Mouse (Mus musculus): ENCODE data around the gene P2ry14.

Gene P2ry14

GRCm38 (mm10) chr3:59153424-59153823 lies at the start of gene P2ry14:
P2ry14 (minus strand) TSS chr3:59153618.
- no peak for DNase-seq (ENCODE audit: low spot score)

DNA sequence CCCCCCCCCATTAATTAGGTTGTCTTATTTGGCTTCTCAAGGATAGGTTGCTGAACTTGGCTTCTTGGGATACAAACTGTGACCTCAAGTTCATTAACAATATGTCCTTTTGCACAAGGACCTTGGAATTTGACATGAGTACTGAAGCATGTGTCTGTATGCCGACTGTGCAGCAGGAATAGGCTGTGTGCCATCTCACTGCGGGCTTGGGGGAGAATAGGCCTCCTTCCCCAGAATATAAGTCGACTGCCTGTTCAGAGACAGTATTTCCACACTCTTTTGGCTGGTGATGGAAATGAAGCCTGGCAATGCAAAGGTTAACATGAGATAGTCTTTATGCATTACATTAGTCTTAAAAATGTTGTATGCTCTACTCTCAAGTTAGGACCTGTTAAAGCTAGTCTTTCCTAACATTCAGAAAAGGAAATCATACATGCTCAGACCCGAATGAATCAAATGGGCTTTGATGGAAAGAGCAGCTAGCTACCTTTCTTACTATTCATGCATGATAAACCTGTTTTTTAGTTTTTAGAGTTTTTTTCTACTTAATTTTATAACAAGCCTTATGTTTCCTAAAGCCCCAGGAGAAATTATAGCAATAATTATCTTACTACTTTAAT lies 44.0 kb upstream of the P2ry14 start:
- no peak for DNase-seq (ENCODE audit: low spot score)

- no peak for DNase-seq (ENCODE audit: low spot score)
Measured at GRCm38 (mm10) chr3:59194938-59195337, 41.5 kb upstream of the P2ry14 start, which contains the start of gene Gpr87. Gpr87 (minus strand) TSS chr3:59195104.

GRCm38 (mm10) chr3:59194099-59194498 lies 40.7 kb upstream of the P2ry14 start:
- no peak for DNase-seq (ENCODE audit: low spot score)

GRCm38 (mm10) chr3:59191674-59192073 lies 38.3 kb upstream of the P2ry14 start:
- DNase-seq (ENCODE audit: low spot score): no peak

DNA sequence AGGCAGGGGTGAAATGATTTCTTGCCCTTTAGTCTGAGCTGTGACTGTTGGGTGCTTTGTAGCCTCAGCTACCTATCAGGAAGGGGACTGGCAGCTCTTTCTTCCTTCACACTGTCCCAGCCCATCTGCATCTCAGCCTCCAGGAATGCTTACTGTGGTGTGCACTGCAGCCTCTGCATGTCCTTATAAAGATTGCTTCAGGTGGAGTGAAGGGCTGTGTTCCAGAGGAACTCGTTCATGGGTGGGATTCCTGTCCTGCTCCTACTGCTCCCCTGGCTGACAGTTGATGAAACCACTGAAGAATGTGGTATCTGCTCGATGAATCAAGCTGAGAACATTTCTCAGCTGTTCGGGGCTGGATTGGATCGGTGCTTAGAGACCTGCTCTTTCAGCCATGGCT lies 33.9 kb upstream of the P2ry14 start:
- no peak for DNase-seq (ENCODE audit: low spot score)

GRCm38 (mm10) chr3:59185662-59186061 lies 32.2 kb upstream of the P2ry14 start:
- DNase-seq (ENCODE audit: low spot score): no peak

DNA sequence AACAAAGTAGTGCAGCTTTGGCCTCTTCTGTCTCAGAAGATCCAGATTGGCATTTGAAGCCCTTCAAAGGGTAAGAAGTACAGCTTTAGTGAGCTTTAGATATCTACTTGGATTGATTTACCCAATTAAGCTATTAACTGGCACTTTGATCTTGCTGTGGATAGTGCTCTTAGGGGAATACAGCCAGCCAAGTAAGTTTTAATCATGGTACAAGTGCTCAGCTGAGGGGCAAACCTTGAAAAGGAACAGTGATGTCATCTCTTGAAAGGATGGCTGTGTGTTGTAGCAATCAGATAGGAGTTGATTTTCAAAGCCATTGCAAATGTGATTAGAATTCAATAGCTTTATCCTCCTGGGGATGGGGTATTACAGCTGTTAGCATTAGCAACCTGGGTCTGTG lies 28.7 kb upstream of the P2ry14 start:
- DNase-seq (ENCODE audit: low spot score): no peak

- DNase-seq (ENCODE audit: low spot score): no peak
Measured at GRCm38 (mm10) chr3:59181134-59181533, 27.7 kb upstream of the P2ry14 start.

DNA sequence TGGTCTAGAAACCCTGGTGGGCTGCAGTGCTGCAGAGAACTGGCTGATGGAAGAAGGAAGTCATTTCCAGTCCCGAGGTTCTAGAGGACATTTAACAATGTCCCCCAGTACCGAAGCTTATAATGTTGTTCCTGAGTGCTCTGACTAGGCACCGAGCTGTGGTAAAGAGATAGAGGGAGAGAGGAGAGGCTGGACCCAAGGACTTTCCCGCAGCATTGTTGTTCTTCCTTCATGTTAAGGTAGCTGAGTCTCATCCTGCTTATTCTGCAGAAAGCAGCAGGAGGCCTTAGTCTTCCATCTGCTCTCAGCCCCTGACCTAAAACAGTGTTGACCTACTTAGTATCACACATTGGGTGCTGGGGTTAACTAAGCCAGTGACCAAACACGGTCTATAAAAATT lies 23.5 kb upstream of the P2ry14 start:
- DNase-seq (ENCODE audit: low spot score): no peak

- DNase-seq (ENCODE audit: low spot score): peak; percentile 7
Measured at GRCm38 (mm10) chr3:59175234-59175633, 21.8 kb upstream of the P2ry14 start.

GRCm38 (mm10) chr3:59174426-59175154 lies 21.2 kb upstream of the P2ry14 start:
- DNase-seq (ENCODE audit: low spot score): no peak

DNA sequence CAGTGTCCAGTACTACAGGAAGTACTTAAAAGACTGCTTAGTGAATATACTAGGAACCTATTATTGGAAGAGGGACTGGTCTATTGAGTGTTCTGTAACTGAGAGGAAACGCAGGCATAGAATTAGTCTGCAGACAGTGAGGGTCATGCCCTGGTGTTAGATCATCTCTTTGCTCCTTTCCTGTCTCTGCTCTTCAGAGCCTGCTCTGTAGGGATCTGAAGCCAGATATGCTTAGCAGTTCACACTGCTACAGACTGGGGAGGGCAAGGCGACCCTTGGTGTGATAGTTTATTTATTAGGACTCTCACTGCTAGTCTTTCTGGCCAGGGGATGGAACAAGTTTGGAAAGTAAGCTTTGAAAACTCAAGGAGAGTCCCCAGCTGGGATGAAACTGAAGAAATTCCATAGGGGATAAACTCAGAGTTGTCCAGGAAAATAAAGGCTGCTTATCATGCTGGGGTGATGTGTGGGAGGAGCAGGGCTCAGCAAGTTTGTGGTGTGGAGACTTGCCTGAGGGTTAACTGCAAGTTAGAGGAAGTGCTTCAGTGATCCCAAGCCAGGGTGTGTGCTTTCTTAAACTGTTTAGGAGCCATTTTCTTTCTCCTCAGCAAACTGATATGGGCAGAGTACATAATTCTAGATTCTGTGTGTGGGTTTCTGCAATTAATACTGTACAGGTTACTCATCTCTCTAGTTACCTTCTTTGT lies 16.7 kb upstream of the P2ry14 start:
- DNase-seq (ENCODE audit: low spot score): no peak

GRCm38 (mm10) chr3:59169215-59169614 lies 15.8 kb upstream of the P2ry14 start:
- no peak for DNase-seq (ENCODE audit: low spot score)

DNA sequence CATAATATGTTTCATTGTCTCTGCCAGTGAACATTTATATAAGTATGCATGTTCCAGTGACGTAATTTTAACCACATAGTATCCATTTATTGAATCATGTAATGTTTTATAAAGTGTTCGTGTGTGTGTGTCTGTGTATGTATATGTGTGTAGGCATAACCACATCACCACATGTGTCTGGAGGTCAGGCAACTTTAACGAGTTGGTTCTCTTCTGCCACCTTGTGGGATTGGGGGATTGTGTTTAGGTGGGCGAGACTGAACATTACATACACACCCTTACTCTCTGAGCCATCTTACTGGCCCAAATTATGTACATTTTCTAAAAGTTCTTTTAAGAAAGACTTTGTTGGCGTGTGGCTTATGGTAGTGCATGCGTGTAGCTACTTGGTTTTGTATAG lies 15.1 kb upstream of the P2ry14 start:
- no peak for DNase-seq (ENCODE audit: low spot score)

GRCm38 (mm10) chr3:59167417-59168054 lies 14.1 kb upstream of the P2ry14 start:
- DNase-seq (ENCODE audit: low spot score): no peak

DNA sequence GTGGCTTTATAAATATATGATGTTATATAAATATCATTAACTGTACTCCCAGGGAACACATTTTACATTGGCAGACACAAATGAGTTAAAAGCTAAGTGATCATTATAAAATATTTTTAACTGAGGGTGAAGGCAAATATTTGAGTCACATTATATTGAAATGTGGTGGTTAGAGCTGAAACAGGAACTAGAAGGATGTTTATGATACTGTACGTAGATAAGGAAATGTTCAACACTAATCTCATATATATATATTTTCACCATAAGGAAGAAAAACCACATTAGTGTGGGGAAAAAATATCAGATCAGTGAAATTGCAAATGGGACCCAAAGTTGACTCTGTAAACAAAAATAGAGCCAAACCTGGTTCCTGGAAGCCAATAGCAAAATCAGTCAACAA lies 7.0 kb upstream of the P2ry14 start:
- no peak for DNase-seq (ENCODE audit: low spot score)

DNA sequence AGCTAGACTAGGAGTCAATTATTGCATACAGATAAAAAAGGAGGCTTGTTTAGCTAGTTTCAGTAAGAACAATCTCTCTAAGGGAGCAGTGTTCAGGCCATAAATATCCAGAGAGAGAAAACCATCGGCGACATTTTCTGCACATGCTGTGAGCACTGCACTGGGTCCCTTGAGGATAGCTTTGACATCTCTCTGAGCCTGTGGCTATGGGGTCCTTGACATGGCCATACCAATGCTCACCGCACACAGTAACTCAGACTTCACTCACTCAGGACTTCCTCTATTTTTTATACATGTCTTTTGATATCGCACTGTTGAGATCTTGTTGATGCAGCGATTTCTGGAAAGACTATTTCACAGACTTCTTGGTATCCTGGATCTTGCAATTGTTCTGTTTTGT lies 3.6 kb upstream of the P2ry14 start:
- no peak for DNase-seq (ENCODE audit: low spot score)

DNA sequence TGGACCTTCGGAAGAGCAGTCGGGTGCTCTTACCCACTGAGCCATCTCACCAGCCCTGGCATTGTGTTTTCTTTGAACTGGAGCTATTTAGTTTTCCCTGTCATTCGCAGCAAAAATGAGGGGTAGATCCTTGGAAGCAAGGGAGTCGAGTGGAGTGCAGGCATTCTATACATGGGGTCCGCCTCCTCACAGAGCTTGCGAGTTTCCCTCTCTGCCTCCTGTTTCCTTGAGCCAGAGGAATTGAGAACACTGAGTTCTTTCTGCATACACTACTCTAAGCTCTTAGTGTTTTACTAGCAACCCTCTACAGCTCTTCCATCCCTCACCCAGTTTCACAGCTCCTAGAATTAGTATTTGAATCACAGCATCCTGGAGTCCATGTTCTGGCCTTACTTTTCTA lies 2.0 kb upstream of the P2ry14 start:
- DNase-seq (ENCODE audit: low spot score): no peak

GRCm38 (mm10) chr3:59154888-59155287 lies 1.5 kb upstream of the P2ry14 start:
- DNase-seq (ENCODE audit: low spot score): no peak

- DNase-seq (ENCODE audit: low spot score): no peak
Measured at GRCm38 (mm10) chr3:59150624-59151023, 2.8 kb downstream of the P2ry14 start.

GRCm38 (mm10) chr3:59149646-59150045 lies 3.8 kb downstream of the P2ry14 start:
- DNase-seq (ENCODE audit: low spot score): no peak

DNA sequence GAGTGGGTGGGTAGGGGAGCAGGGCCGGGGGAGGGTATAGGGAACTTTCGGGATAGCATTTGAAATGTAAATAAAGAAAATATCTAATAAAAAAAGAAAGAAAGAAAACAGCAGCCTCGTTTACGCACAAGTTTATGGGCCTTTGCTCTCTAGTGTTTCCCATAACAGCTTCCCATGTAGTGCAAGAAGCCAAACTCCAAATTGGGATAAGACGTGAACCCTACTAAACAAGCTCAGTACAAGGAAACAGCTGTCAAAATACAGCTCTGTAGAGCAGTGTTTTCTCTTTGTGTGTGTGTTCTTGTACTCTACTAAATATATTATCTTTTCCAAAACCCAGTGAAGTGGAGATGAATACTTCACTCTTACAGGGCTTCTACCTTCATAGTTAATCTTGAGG lies 8.2 kb downstream of the P2ry14 start:
- no peak for DNase-seq (ENCODE audit: low spot score)

Data from ovary, postnatal 10 days (tissue).